Mouse (Mus musculus): ENCODE data around the gene Gpr107.

The Gpr107 gene

GRCm38 (mm10) chr2:31139991-31140771, 11.9 kb upstream of the Gpr107 start:
- CTCF ChIA-PET = interaction anchor here in 3 of 4 experiments (0.6 to 2.1 kb wide), 5 partner anchors 10 to 117 kb away, joined by 3 to 5 read pairs (median 3); no protein-coding TSS in a partner anchor
- POLR2A ChIA-PET = interaction anchor here (0.5 to 14.1 kb wide), 39 partner anchors 9 to 1041 kb away, joined by 3 to 239 read pairs (median 5); partner anchors contain the start of genes Gpr107 (in 2 of the 4) and Usp20 (in 1 of the 4)

GRCm38 (mm10) chr2:31140772-31141073, 11.4 kb upstream of the Gpr107 start:
- POLR2A ChIA-PET = interaction anchor here (0.5 to 14.1 kb wide), 50 partner anchors 9 to 1040 kb away, joined by 3 to 239 read pairs (median 8); partner anchors contain the start of genes Gpr107 (in 3 of the 4), BC005624 (in 1 of the 4) and Usp20 (in 1 of the 4)

GRCm38 (mm10) chr2:31141074-31141866, 10.8 kb upstream of the Gpr107 start:
- ChIA-PET CTCF (interaction anchor here (0.5 to 2.2 kb wide), 23 partner anchors 10 to 430 kb away, joined by 3 to 9 read pairs (median 3); partner anchors contain the start of gene Gpr107 (in 1 of the 4)), POLR2A (interaction anchor here (0.5 to 14.1 kb wide), 99 partner anchors 8 to 1040 kb away, joined by 3 to 239 read pairs (median 5); partner anchors contain the start of genes Gpr107 (in 4 of the 4), BC005624 (in 2 of the 4), Usp20 (in 2 of the 4) and Tor1b (in 1 of the 4))

More at GRCm38 (mm10) chr2:31140772-31141073, 11.4 kb upstream of the Gpr107 start:
- CTCF ChIA-PET = interaction anchor here (0.6 to 2.2 kb wide), 10 partner anchors 10 to 378 kb away, joined by 3 to 6 read pairs (median 4); no protein-coding TSS in a partner anchor

- CTCF ChIA-PET = interaction anchor here (0.5 to 2.2 kb wide), 23 partner anchors 9 to 1585 kb away, joined by 3 to 9 read pairs (median 3); partner anchors contain the start of gene Gpr107 (in 1 of the 4)
- POLR2A ChIA-PET = interaction anchor here (0.6 to 14.1 kb wide), 108 partner anchors 8 to 1355 kb away, joined by 3 to 239 read pairs (median 5); partner anchors contain the start of genes Gpr107 (in 4 of the 4), BC005624 (in 2 of the 4), Tor1b (in 2 of the 4) and Usp20 (in 2 of the 4)
Measured at GRCm38 (mm10) chr2:31141867-31142454, 10.2 kb upstream of the Gpr107 start, which contains the start of gene Fnbp1. TSS of gene Fnbp1 (minus strand) at chr2:31142008.

GRCm38 (mm10) chr2:31142505-31142904, 9.6 kb upstream of the Gpr107 start:
- ChIA-PET POLR2A (interaction anchor here (0.6 to 14.1 kb wide), 83 partner anchors 9 to 1355 kb away, joined by 3 to 239 read pairs (median 6); partner anchors contain the start of genes Gpr107 (in 4 of the 4), BC005624 (in 1 of the 4), Coq4 (in 1 of the 4) and Ntmt1 (in 1 of the 4)), CTCF (interaction anchor here (0.6 to 2.2 kb wide), 16 partner anchors 8 to 1584 kb away, joined by 3 to 9 read pairs (median 5); partner anchors contain the start of gene Gpr107 (in 1 of the 4))

- ChIA-PET POLR2A (interaction anchor here in 3 of 4 experiments (0.7 to 14.1 kb wide), 21 partner anchors 15 to 335 kb away, joined by 3 to 239 read pairs (median 4); partner anchors contain the start of genes Gpr107 (in 1 of the 3) and Ntmt1 (in 1 of the 3)), CTCF (interaction anchor here (0.7 to 1.3 kb wide), 4 partner anchors 21 to 118 kb away, joined by 3 to 5 read pairs (median 4); no protein-coding TSS in a partner anchor)
Measured at GRCm38 (mm10) chr2:31143326-31143725, 8.8 kb upstream of the Gpr107 start.

- CTCF ChIA-PET = interaction anchor here (0.6 to 1.3 kb wide), 4 partner anchors 21 to 191 kb away, joined by 3 to 7 read pairs (median 4); partner anchors contain the start of gene Tor1b (in 1 of the 4)
- POLR2A ChIA-PET = interaction anchor here (0.6 to 14.1 kb wide), 22 partner anchors 14 to 203 kb away, joined by 3 to 239 read pairs (median 4); partner anchors contain the start of gene Gpr107 (in 1 of the 4)
Measured at GRCm38 (mm10) chr2:31143768-31144695, 8.1 kb upstream of the Gpr107 start.

- ChIA-PET CTCF (no interaction called here), POLR2A (interaction anchor here in 3 of 4 experiments (0.8 to 14.1 kb wide), 7 partner anchors 13 to 159 kb away, joined by 3 to 239 read pairs (median 4); partner anchors contain the start of gene Gpr107 (in 1 of the 3))
Measured at GRCm38 (mm10) chr2:31144901-31145300, 7.2 kb upstream of the Gpr107 start.

- POLR2A ChIA-PET = interaction anchor here in 3 of 4 experiments (0.5 to 1.9 kb wide), 5 partner anchors 9 to 998 kb away, joined by 3 to 4 read pairs (median 3); no protein-coding TSS in a partner anchor
- CTCF ChIA-PET = interaction anchor here in 1 of 4 experiments (2.8 kb wide), 1 partner anchor 122 kb away, joined by 6 read pairs; no protein-coding TSS in a partner anchor
Measured at GRCm38 (mm10) chr2:31147054-31147453, 5.1 kb upstream of the Gpr107 start.

GRCm38 (mm10) chr2:31150762-31151161, 1.4 kb upstream of the Gpr107 start:
- CTCF ChIA-PET = interaction anchor here (0.6 to 2.5 kb wide), 31 partner anchors 9 to 316 kb away, joined by 3 to 14 read pairs (median 3); partner anchors contain the start of genes Fnbp1 (in 2 of the 4), BC005624 (in 1 of the 4), Prrx2 (in 1 of the 4) and Tor1a (in 1 of the 4)

GRCm38 (mm10) chr2:31156846-31157245, 4.7 kb downstream of the Gpr107 start:
- ChIA-PET CTCF (interaction anchor here in 3 of 4 experiments (0.6 to 1.7 kb wide), 6 partner anchors 8 to 761 kb away, joined by 3 to 7 read pairs (median 4); no protein-coding TSS in a partner anchor), POLR2A (interaction anchor here in 3 of 4 experiments (0.7 to 15.9 kb wide), 11 partner anchors 9 to 145 kb away, joined by 3 to 238 read pairs (median 5); partner anchors contain the start of gene Fnbp1 (in 2 of the 3))

More at GRCm38 (mm10) chr2:31150762-31151161, 1.4 kb upstream of the Gpr107 start:
- POLR2A ChIA-PET = interaction anchor here (0.5 to 15.9 kb wide), 26 partner anchors 8 to 1009 kb away, joined by 3 to 238 read pairs (median 4); partner anchors contain the start of gene Fnbp1 (in 4 of the 4)

GRCm38 (mm10) chr2:31160147-31160920, 8.2 kb downstream of the Gpr107 start:
- CTCF ChIA-PET = interaction anchor here in 3 of 4 experiments (0.6 to 1.2 kb wide), 3 partner anchors 9 to 69 kb away, joined by 3 read pairs; no protein-coding TSS in a partner anchor
- POLR2A ChIA-PET = interaction anchor here (0.6 to 15.9 kb wide), 9 partner anchors 8 to 289 kb away, joined by 4 to 238 read pairs (median 4); partner anchors contain the start of genes Fnbp1 (in 1 of the 4) and Gpr107 (in 1 of the 4)

- ChIA-PET POLR2A (interaction anchor here (0.5 to 15.9 kb wide), 40 partner anchors 9 to 403 kb away, joined by 3 to 238 read pairs (median 4); partner anchors contain the start of genes Fnbp1 (in 3 of the 4), Gpr107 (in 3 of the 4), BC005624 (in 1 of the 4) and Usp20 (in 1 of the 4)), CTCF (interaction anchor here in 3 of 4 experiments (0.6 to 1.5 kb wide), 7 partner anchors 10 to 526 kb away, joined by 3 to 6 read pairs (median 3); partner anchors contain the start of genes Abl1 (in 1 of the 3) and Fnbp1 (in 1 of the 3))
Measured at GRCm38 (mm10) chr2:31161620-31162019, 9.5 kb downstream of the Gpr107 start.
